15 mouse cellular contexts compared by ENCODE assay signal in the genomic region with DNA sequence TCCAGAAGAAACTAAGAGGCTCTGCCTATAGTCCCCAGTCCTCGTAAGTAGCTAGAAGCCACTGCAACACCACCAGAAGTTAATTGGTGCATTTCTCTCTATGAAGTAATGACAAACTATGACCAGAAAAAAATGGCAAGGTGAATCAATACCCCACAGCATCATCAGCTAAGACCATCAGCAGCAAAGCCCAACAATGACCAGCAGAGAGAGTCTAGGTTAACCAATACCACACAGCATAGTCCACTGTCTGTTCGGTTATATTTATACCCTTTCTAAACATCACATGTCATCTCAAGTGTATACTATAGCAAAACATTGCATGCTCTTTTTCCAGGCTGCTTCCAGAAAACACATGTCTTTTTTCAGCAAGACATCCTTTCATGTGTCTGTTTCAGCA.
"Had no signal": no experiment of that assay in that cellular context is flagged by ENCODE, and none has a peak within 500 bp of the region (broad histone marks: within the 10 kb centered on the region; RNA-seq: fewer than 3 reads in every experiment).

No protein-coding gene starts in this region.

- H3K27me3 ChIP-seq: neural tube, embryonic 12.5 days; neural tube, embryonic 13.5 days; neural tube, embryonic 15.5 days; stomach, embryonic 15.5 days had no signal

- DNase-seq: retina, postnatal 1 day; right cerebral cortex, adult 18-20 months; right cerebral cortex, postnatal 14 days; right cerebral cortex, postnatal 25 days; right cerebral cortex, postnatal 4 days; spleen, adult 18-20 months; thymus, adult 18-20 months; thymus, adult 2 months; thymus, postnatal 14 days; thymus, postnatal 25 days; thymus, postnatal 4 days had no signal
